Mouse (Mus musculus): Measurements from ENCODE around the gene Bicc1.

DNA sequence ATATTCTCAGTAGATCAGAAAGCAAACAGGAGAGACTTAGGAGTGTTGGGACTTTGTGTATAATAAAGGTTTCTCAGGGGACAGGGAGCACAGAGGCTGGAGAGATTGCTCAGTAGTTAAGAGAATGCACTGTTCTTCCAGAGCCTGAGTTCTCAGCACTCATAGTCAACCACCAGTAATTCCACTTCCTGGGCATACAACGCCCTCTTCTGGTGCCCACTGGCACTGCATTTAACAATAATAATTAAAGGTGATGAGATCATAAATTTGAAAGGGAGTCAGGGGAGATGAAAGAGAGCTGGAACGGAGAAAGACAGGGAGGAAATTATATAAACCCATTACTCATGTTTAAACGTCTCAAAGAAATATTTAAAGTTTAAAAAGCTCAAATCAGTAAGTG lies 35.5 kb downstream of the Bicc1 start:
- no peak for TF ChIP-seq CTCF (IDR thresholded peaks at IDR 0.05; ENCODE audit: low read depth)
- no peak for TF ChIP-seq EP300 (IDR thresholded peaks at IDR 0.05; ENCODE audit: low read depth)
